Mouse (Mus musculus) heart, embryonic 12.5 days (tissue): Measurements from ENCODE around the gene Zfp961. TPM values are rescaled to one million over a fixed set of nuclear protein-coding genes. Genes with fewer than 3 reads are reported as not detected.
"Not testable (repeated sequence)": the region's sequence is repeated elsewhere in the genome, so short reads cannot be mapped to it uniquely, and the experiment has no call there.

Experiments
- ATAC-seq: fragments of 200-750 bp; cut with Nextera tagmentation; 2 replicates; pipeline ENCODE4 v1.8.0; 2017; ENCODE audit warnings: moderate TSS enrichment, moderate library complexity; ENCODE audit not compliant: insufficient number of reproducible peaks, low FRiP score
- H3K27ac ChIP-seq: fragments of 300-500 bp; sonication (generic); 2 replicates; pipeline ENCODE4 v1.5.1; 2016; ENCODE audit warnings: mild to moderate bottlenecking, moderate library complexity; ENCODE audit not compliant: poor library complexity, severe bottlenecking
- H3K27me3 ChIP-seq: fragments of 300-500 bp; sonication (generic); replicated peaks from 2 replicates; pipeline ENCODE4 v1.6.1; 2016; ENCODE audit warnings: mild to moderate bottlenecking, moderate library complexity
- H3K36me3 ChIP-seq: fragments of 300-500 bp; sonication (generic); 2 replicates; pipeline ENCODE4 v1.6.1; 2016; ENCODE audit warnings: mild to moderate bottlenecking, moderate library complexity
- H3K4me1 ChIP-seq: fragments of 300-500 bp; sonication (generic); replicated peaks from 2 replicates; pipeline ENCODE4 v1.6.1; 2016; ENCODE audit warnings: mild to moderate bottlenecking
- H3K4me2 ChIP-seq: fragments of 300-500 bp; sonication (generic); 2 replicates; pipeline ENCODE4 v1.6.1; 2016; ENCODE audit warnings: mild to moderate bottlenecking, moderate library complexity
- H3K4me3 ChIP-seq: fragments of 300-500 bp; sonication (generic); 2 replicates; pipeline ENCODE4 v1.5.1; 2016; ENCODE audit warnings: mild to moderate bottlenecking
- H3K9ac ChIP-seq: fragments of 300-500 bp; sonication (generic); 2 replicates; pipeline ENCODE4 v1.6.1; 2016; ENCODE audit warnings: mild to moderate bottlenecking, moderate library complexity
- H3K9me3 ChIP-seq: fragments of 300-500 bp; sonication (generic); replicated peaks from 2 replicates; pipeline ENCODE4 v1.6.1; 2016; ENCODE audit warnings: mild to moderate bottlenecking, moderate library complexity
- WGBS: fragments of 180-500 bp; shearing (Covaris S2); methylation state at CpG from one replicate; pipeline ENCODE4 v1.1.7; 2016; 5-methylcytosine and 5-hydroxymethylcytosine counted together
- polyA plus RNA-seq: library from polyadenylated mRNA; unstranded; fragments of >200 nt; fragmentation: Nextera tagmentation; extraction: Ambion mirVana; gene quantifications from 2 replicates; pipeline ENCODE4 v1.2.1, GENCODE M21; 2016

Zfp961 gene
- polyA plus RNA-seq, result 14.6 and 14.9 TPM in 2 replicates

DNA sequence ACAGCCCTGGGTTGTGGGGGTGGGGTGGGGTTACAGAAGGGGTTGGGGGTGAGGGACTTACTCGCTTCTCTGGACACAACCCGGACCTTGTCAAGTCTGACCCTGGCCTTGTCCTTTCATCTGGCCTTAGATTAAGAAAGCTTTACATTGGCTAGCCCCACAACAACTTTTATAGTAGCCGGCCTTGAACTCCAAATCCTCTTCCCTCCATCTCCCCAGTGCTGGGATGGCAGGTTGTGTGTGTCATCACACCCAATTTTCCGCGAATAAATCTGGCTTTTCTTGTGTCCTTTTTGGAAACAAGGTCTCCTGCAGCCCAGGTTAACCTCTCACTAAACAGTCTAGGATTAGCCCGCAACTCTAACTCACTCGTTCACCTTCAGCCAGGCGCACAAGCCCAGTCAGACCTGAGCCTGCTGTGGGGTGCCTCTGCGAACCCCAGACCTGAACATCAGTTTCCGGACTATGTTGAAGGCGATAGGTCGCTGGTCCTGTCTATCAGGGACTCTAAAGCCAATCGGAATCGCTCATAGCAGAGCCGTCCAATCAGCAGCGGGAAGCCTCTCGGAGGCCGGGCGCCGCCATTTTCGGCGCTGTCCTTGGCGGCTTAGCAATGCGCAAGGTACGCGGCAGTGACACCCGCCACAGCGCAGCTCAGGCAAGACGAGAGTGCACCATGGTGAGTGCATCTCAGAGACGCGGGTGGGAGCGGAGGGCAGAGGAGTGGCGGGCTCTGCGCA lies at the start of gene Zfp961:
Zfp961 (plus strand) TSS at position 557 of the 740 bp plus-strand sequence.
- Histone ChIP-seq H3K9ac (peak within 1 kb of the TSS; percentile 78), H3K27ac (peak within 1 kb of the TSS; percentile 90), H3K36me3 (peaks cover 15% of the 10 kb centered on the region), H3K4me1 (peaks cover 11% of the 10 kb centered on the region), H3K27me3 (0 out of 2 replicates have a peak, but pooled peaks cover 6% of the 10 kb centered on the region), H3K9me3 (peaks cover 3% of the 10 kb centered on the region), H3K4me2 (peak within 1 kb of the TSS; percentile 71), H3K4me3 (peak within 1 kb of the TSS; percentile 82)
- WGBS, result 3% methylated on average over 34 of the region's 34 CpGs
- peak; percentile 100 for ATAC-seq

DNA sequence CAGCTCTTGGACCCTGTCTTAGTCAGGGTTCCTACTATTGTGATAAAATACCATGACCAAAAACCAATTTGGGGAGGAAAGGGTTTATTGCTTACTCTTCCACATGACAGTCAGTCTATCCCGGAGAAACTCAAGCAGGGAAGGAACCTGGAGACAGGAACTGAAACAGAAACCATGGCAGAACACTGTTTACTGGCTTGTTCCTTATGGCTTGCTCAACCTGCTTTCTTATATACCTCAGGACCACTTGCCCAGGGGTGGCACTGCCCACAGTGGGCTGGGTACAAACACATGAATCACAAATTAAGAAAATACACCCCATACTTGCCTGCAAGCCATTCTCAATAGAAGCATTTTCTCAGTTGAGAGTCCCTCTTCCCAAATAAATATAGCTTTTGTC lies 47.8 kb upstream of the Zfp961 start:
- H3K36me3 ChIP-seq, H3K27ac ChIP-seq, H3K27me3 ChIP-seq, H3K4me1 ChIP-seq, ATAC-seq, H3K4me2 ChIP-seq, H3K9ac ChIP-seq, H3K4me3 ChIP-seq: not testable (repeated sequence)
- peaks cover 13% of the 10 kb centered on the region for H3K9me3 ChIP-seq
- WGBS, result 56% methylated on average over 1 of the region's 1 CpGs

DNA sequence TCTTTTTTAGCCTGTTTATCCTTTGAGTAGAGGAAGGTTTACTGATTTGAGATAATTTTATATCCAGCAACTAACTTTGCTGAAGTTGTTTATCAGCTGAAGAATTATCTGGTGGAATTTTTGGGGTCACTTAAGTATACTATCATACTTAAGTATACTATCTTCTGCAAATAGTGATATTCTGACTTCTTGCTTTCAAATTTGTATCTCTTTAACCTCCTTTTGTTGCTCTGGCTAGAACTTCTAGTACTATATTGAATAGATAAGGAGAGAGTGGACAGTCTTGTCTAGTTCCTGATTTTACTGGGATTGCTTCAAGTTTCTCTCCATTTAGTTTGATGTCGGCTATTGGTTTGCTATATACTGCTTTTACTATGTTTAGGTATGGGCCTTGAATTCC lies 44.0 kb upstream of the Zfp961 start:
- Histone ChIP-seq H3K4me2 (no peak overlapping the region), H3K9ac (no peak overlapping the region), H3K36me3 (no peaks in the 10 kb centered on the region), H3K9me3 (peaks cover 3% of the 10 kb centered on the region; the same call in 1 of the 2 replicates), H3K4me1 (no peaks in the 10 kb centered on the region), H3K27ac (no peak overlapping the region), H3K27me3 (no peaks in the 10 kb centered on the region), H3K4me3 (no peak overlapping the region)
- 92% methylated on average over 1 of the region's 1 CpGs for WGBS
- ATAC-seq, result no peak

DNA sequence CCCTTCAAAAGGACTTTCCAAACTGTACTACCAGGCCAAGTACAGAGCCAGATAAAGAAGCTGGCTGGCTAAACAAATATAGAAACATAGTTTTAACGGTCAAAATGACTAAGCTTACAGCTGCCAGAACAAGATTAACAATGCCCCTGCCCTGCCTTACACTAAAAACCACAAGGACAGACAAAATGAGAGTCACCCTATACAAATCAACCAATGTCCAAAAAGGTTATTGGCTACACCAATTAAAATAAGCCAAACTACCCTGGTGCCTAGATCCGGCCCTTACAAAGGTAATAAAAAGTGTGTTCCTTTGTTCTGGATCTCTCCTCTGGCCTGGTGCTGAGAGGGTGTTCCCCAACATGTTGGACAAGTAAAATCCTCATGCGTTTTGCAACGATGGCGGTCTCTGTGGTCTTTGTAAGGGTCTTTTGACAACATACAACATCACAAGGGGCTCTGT lies 43.0 kb upstream of the Zfp961 start:
- WGBS, result 91% methylated on average over 5 of the region's 5 CpGs
- no peak for ATAC-seq

DNA sequence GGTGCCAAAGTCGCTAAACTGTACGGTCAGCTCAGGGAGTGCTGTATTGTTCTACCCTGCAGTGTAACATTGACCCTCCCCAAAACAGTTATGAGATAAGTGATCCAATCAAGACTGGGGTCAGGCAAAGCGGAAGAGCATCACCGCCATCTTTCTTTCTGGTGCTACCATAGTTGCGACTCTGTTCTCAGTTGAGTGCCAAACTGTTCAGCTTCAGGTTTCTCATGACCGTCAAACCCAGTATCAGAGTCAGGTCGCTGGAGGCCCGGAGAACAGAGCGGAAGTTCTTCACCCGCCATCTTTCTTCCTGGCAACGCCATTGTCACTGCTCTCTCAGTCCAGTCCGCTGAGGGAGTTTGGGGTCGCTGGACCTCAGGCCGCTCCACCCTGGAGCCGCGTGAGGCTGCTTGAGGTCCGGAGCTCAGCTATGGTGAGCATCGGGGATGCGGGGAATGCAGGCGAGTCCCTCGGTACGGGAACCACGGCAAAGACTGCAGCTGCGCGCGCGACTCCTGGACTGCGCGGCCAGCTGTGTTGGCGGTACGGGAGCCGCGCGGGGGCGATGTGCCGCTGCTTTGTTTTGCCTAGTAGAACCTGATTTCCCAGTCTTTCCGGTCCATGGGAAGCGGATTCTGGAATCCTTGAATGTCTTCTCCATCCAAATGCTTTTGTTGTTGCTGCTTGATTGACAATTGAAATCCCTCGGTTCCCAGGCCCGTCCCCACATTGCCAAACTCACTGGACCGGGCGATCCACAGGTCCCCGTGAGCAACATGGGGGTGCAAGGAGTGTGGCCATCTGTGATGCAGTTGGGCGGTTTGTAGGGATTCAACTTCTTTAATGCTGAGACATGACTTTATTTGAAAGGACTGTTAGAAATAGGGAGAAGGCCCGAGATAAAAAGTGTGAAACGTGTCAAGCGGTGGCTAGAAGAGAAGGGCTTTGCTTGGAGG lies 42.3 kb upstream of the Zfp961 start, which contains the start of the genes Zfp882 and Zfp617:
Zfp882 (plus strand) TSS at position 300 of the 953 bp plus-strand sequence.
Zfp617 (plus strand) TSS at position 327 of the 953 bp plus-strand sequence.
- Histone ChIP-seq H3K4me2 (peak within 1 kb of the TSS; percentile 73), H3K9ac (peak within 1 kb of the TSS; percentile 90), H3K27me3 (no peaks in the 10 kb centered on the region), H3K4me3 (peak within 1 kb of the TSS; percentile 92), H3K4me1 (no peaks in the 10 kb centered on the region), H3K36me3 (peaks cover 1% of the 10 kb centered on the region; the same call in 1 of the 2 replicates), H3K9me3 (no peaks in the 10 kb centered on the region; the same call in 1 of the 2 replicates), H3K27ac (peak within 1 kb of the TSS; percentile 97)
- WGBS, result 6% methylated on average over 47 of the region's 47 CpGs
- peak; percentile 93 for ATAC-seq

More for the DNA sequence above, 43.0 kb upstream of the Zfp961 start:
- peak overlapping the region; percentile 73 for H3K4me2 ChIP-seq
- H3K9ac ChIP-seq, result no peak overlapping the region
- no peaks in the 10 kb centered on the region; the same call in 1 of the 2 replicates for H3K9me3 ChIP-seq
- H3K27ac ChIP-seq, result peak overlapping the region; percentile 97; the same call in 1 of the 2 replicates
- no peaks in the 10 kb centered on the region for H3K36me3 ChIP-seq
- H3K4me3 ChIP-seq, result peak overlapping the region; percentile 92; the same call in 1 of the 2 replicates
- H3K4me1 ChIP-seq, result no peaks in the 10 kb centered on the region
- H3K27me3 ChIP-seq, result no peaks in the 10 kb centered on the region

DNA sequence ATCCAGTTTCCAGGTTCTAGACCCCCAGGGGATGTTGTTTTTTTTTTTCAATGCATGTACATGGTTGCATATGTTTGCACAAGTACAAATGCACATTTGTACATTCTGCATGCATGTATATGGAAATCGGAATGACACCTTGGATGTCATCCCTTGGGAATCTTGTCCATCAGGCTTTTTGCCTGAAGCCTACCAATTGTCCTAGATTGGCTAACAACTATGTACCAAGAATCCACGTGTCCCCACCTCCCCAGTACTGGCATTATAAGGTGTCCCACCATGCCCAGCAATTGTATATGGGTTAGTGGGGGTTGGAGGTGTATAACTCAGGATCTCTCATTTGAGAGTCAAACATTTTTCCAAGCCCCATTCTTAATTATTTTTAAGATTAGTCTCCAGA lies 38.6 kb upstream of the Zfp961 start:
- no peak overlapping the region for H3K4me3 ChIP-seq
- H3K4me2 ChIP-seq, result no peak overlapping the region
- H3K27me3 ChIP-seq, result no peaks in the 10 kb centered on the region
- WGBS, result 83% methylated on average over 2 of the region's 2 CpGs
- no peak overlapping the region for H3K27ac ChIP-seq
- ATAC-seq, result no peak
- no peaks in the 10 kb centered on the region for H3K4me1 ChIP-seq
- H3K9me3 ChIP-seq, result no peaks in the 10 kb centered on the region; the same call in 1 of the 2 replicates
- H3K36me3 ChIP-seq, result peaks cover 19% of the 10 kb centered on the region
- H3K9ac ChIP-seq, result no peak overlapping the region

DNA sequence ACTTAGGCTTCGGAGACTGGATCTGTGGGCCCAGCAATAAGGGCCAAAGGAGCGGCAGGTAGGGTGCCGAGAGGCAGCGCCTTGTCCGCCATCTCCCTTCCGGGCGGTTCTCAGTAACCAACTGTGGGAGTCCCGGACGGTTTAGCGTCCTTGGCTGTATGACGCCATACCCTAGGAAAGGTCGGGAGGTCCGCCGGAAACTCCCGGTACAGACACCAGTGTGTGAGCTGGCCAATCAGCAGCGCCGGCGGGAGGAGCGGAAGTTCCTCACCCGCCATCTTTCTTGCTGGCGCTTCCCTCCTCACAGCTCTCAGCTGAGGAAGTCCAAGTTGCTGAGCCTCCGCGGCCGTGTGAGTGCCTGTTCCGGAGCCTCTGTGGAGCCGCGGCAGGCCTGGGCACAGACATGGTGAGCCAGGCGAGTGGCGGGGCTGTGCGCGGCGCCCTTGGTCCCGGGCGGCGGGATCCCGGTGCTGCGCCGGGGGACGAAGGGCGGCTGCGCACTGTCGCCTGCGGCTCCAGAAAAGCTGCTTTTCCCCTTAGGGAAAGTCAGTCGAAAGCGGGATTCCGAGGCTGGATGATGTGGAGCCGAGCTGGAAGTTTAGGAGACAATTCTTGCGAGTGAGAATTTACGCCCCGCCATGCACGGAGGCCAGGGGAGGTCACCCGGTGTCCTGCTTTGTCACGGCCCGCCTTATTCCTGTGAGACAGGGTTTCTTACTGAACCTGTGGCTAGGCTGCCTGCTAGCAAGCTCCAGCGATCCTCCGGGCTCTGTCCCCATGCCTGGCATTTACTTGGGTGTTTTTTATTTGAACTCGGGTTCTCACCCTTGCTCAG lies 28.1 kb upstream of the Zfp961 start:
- Histone ChIP-seq H3K4me3 (peak overlapping the region; percentile 74), H3K9ac (peak overlapping the region; percentile 93), H3K4me1 (0 out of 2 replicates have a peak, but pooled peaks cover 6% of the 10 kb centered on the region), H3K27me3 (no peaks in the 10 kb centered on the region), H3K27ac (peak overlapping the region; percentile 98), H3K36me3 (peaks cover 17% of the 10 kb centered on the region), H3K9me3 (no peaks in the 10 kb centered on the region), H3K4me2 (peak overlapping the region; percentile 77)
- ATAC-seq, result peak; percentile 100
- WGBS, result under 1% methylated on average over 52 of the region's 57 CpGs

DNA sequence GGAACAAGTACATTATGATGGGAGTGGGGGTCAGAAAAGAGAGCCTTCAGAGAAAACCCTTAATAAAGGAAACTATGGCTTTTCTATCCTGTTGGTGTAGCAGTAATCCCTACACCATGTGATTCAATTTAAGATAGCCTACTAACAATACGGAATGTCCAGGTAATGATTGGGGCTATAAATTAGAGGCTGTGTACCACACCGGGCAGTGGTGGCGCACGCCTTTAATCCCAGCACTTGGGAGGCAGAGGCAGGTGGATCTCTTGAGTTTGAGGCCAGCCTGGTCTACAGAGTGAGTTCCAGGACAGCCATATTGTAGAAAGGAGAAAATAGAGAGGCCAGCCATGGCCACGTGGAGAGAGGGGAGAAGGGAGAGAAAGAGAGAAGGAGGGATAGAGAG lies 25.0 kb upstream of the Zfp961 start:
- Histone ChIP-seq H3K27me3 (no peaks in the 10 kb centered on the region), H3K4me3 (no peak overlapping the region), H3K4me1 (0 out of 2 replicates have a peak, but pooled peaks cover 6% of the 10 kb centered on the region), H3K36me3 (peaks cover 41% of the 10 kb centered on the region), H3K27ac (no peak overlapping the region), H3K9me3 (no peaks in the 10 kb centered on the region), H3K9ac (no peak overlapping the region), H3K4me2 (no peak overlapping the region)
- ATAC-seq, result no peak
- WGBS, result 98% methylated on average over 5 of the region's 5 CpGs

DNA sequence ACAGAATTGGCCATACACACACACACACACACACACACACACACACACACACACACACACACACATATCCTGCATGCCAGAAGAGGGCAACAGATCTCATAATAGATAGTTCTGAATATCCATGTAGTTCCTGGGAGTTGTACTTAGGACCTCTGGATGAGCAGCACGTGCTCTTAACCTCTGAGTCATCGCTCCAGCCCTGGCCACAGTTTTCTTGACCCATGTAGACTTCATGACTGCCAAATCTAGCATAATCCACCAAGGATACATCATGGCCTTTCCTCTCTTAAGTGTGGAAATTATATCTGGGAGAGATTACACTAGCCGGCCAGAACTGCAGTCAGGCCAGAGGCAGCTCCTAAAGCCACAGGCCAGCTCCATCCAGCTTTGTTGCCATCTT lies 24.3 kb upstream of the Zfp961 start:
- no peak for ATAC-seq
- Histone ChIP-seq H3K27ac (no peak overlapping the region), H3K9me3 (peaks cover 3% of the 10 kb centered on the region; the same call in 1 of the 2 replicates), H3K4me2 (no peak overlapping the region), H3K4me3 (no peak overlapping the region), H3K9ac (no peak overlapping the region), H3K4me1 (0 out of 2 replicates have a peak, but pooled peaks cover 6% of the 10 kb centered on the region), H3K27me3 (no peaks in the 10 kb centered on the region), H3K36me3 (peaks cover 49% of the 10 kb centered on the region)
- WGBS, result 82% methylated on average over 3 of the region's 3 CpGs

DNA sequence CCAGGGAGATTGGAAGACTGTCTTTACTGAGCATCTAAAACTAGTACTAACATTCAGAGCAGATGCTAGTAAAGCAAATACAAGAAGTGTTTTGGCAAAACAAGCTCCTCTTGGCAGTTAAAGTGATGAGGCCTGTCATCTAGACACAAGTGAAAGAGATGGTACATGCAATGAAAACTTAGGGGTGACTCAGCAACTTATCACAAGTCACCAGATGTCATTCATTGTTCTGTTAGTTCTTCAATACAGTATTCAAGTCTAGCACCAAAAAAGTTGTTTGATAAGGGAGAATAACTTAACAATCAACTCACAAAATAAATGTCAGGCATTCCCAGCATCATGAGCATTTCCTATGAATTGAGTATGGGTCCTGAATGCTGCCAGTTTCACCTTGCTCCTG lies 23.1 kb upstream of the Zfp961 start:
- H3K27me3 ChIP-seq, result no peaks in the 10 kb centered on the region
- H3K36me3 ChIP-seq, result peaks cover 53% of the 10 kb centered on the region
- no peak overlapping the region for H3K4me3 ChIP-seq
- no peak overlapping the region for H3K4me2 ChIP-seq
- H3K9me3 ChIP-seq, result peaks cover 4% of the 10 kb centered on the region; the same call in 1 of the 2 replicates
- ATAC-seq, result no peak
- H3K9ac ChIP-seq, result no peak overlapping the region
- H3K4me1 ChIP-seq, result 0 out of 2 replicates have a peak, but pooled peaks cover 6% of the 10 kb centered on the region
- H3K27ac ChIP-seq, result no peak overlapping the region
